Mouse (Mus musculus): Measurements from ENCODE around the gene Olfr116. TPM values are rescaled to one million over a fixed set of nuclear protein-coding genes. Genes with fewer than 3 reads are reported as not detected.

Olfr116 gene
- not detected for total RNA-seq (2022)

DNA sequence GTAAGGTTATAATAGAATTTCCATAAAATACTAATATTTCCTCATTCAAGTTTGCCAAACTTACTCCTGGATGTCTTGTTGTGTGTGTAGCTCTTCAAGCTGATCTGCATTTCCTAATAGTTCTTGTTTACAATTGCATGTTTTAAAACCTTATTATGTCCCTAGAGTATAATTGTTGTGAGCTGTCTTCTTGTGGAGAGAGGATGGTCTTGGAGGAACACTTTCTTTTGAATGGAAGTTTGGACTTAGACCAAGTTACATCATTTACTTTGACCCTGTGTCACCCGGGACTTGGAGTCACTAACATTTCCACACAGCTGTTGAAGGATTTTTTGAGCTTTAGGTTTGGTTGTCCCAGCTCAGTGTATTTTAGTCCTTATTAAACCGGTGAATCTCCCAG is at the start of gene Olfr116, which contains the start of gene Olfr115:
Gene Olfr116 (minus strand): TSS at position 191 of the 400 bp plus-strand sequence.
Gene Olfr115 (minus strand): TSS at position 101 of the 400 bp plus-strand sequence.
- DNase-seq (ENCODE audit: low spot score in 2 of 2) = no peak

GRCm38 (mm10) chr17:37666688-37667087 is 39.7 kb upstream of the Olfr116 start, which contains the start of gene Olfr118:
TSS of gene Olfr118 (plus strand) at chr17:37666988.
- no peak for DNase-seq (ENCODE audit: low spot score in 2 of 2)

GRCm38 (mm10) chr17:37663682-37664081 is 36.7 kb upstream of the Olfr116 start, which contains the start of gene Olfr117:
TSS of gene Olfr117 (minus strand) at chr17:37663782.
- no peak for DNase-seq (ENCODE audit: low spot score in 2 of 2)

DNA sequence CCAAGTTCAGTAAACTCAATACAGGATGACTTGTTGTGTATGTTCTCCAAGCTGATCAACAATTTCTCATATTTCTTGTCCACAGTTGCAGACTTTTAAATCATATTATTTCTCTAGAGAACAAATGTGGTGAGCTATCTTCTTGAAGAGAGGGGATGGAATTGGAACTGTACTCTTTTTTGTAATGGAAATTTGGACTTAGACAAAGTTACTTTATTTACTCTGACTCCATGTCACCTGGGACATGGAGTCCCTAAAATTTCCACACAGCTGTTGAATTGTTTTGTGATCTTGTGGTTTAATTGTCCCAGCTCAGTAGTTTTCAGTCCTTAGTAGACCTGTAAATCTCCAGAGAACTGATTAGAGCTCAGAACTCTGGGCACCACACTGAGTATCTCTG is 34.4 kb downstream of the Olfr116 start, which contains the start of gene Olfr114:
Gene Olfr114 (minus strand): TSS at position 101 of the 400 bp plus-strand sequence.
- no peak for DNase-seq (ENCODE audit: low spot score in 2 of 2)

DNA sequence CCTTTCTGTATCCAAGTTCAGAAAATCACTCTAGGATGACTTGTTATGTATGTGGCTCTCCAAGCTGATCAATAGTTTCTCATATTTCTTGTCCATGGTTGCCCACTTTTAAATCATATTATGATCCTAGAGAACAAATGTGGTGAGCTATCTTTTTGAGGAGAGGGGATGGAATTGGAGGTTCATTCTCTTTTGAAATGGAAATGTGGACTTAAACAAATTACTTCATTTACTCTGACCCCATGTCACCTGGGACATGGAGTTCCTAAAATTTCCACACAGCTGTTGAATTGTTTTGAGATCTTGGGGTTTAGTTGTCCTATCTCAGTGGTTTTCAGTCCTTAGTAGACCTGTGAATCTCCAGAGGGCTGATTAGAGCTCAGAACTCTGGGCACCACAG is 49.4 kb downstream of the Olfr116 start, which contains the start of gene Olfr113:
Gene Olfr113 (minus strand): TSS at position 101 of the 400 bp plus-strand sequence.
- no peak for DNase-seq (ENCODE audit: low spot score in 2 of 2)

Other genes with a start within 250 kb of the Olfr116 start
- not detected for gene Olfr105-ps, start 248.2 kb downstream of the Olfr116 start, total RNA-seq (2022)
- gene Olfr106-ps, start 236.8 kb downstream of the Olfr116 start, total RNA-seq (2022) = not detected
- not detected for gene Olfr107, start 228.0 kb downstream of the Olfr116 start, total RNA-seq (2022)
- not detected for gene Olfr108, start 181.7 kb downstream of the Olfr116 start, total RNA-seq (2022)
- not detected for gene Olfr109, start 168.3 kb downstream of the Olfr116 start, total RNA-seq (2022)
- gene H2-M2, start 143.6 kb downstream of the Olfr116 start, total RNA-seq (2022) = not detected
- 1 to 10 TPM in 1 of 4 experiments, under 1 TPM in 1, not detected in 2; 0.87 to 1.6 TPM for gene Olfr110, start 134.7 kb downstream of the Olfr116 start, total RNA-seq (2022)
- 1 to 10 TPM in 2 of 4 experiments, under 1 TPM in 2; 0.36 to 3.8 (median 1.7) TPM for gene Olfr111, start 119.2 kb downstream of the Olfr116 start, total RNA-seq (2022)
- gene Olfr112, start 57.7 kb downstream of the Olfr116 start, total RNA-seq (2022) = not detected
- gene Olfr113, start 49.5 kb downstream of the Olfr116 start, total RNA-seq (2022) = not detected
- gene Olfr114, start 34.5 kb downstream of the Olfr116 start, total RNA-seq (2022) = not detected
- not detected for gene Olfr115, start 90 bp downstream of the Olfr116 start, total RNA-seq (2022)
- not detected for gene Olfr117, start 36.6 kb upstream of the Olfr116 start, total RNA-seq (2022)
- gene Olfr118, start 39.8 kb upstream of the Olfr116 start, total RNA-seq (2022) = not detected
- not detected for gene Olfr119, start 69.4 kb upstream of the Olfr116 start, total RNA-seq (2022)
- not detected for gene Olfr120, start 94.6 kb upstream of the Olfr116 start, total RNA-seq (2022)
- gene Olfr121, start 121.7 kb upstream of the Olfr116 start, total RNA-seq (2022) = not detected
- gene Olfr122, start 141.4 kb upstream of the Olfr116 start, total RNA-seq (2022) = not detected
- gene Olfr123, start 166.3 kb upstream of the Olfr116 start, total RNA-seq (2022) = not detected
- gene Olfr124, start 172.7 kb upstream of the Olfr116 start, total RNA-seq (2022) = not detected
- not detected for gene Olfr125, start 205.8 kb upstream of the Olfr116 start, total RNA-seq (2022)
- not detected for gene Olfr126, start 220.3 kb upstream of the Olfr116 start, total RNA-seq (2022)

All from left cerebral cortex, adult 8-10 months (tissue).